ENCODE assay signal across 40 mouse cellular contexts in genomic region chr13:55102366-55102765, GRCm38 (mm10). TPM values are rescaled to one million over a fixed set of nuclear protein-coding genes. Genes with fewer than 3 reads are reported as not detected.
"Had no signal": no experiment of that assay in that cellular context is flagged by ENCODE, and none has a peak within 500 bp of the region (broad histone marks: within the 10 kb centered on the region; RNA-seq: fewer than 3 reads in every experiment).

No protein-coding gene starts in this region.

- H3K36me3 ChIP-seq: heart, embryonic 10.5 days; heart, embryonic 12.5 days; intestine, embryonic 15.5 days had no signal

- H3K4me3 ChIP-seq: gastrocnemius, adult 2 months; heart, adult 2 months; heart, embryonic 10.5 days; heart, embryonic 12.5 days; hindbrain, embryonic 10.5 days; hindbrain, embryonic 12.5 days; intestine, embryonic 15.5 days; kidney, embryonic 15.5 days; layer of hippocampus, adult 2 months; limb, embryonic 13.5 days; limb, embryonic 15.5 days; liver, embryonic 12.5 days had no signal

- H3K9ac ChIP-seq: heart, embryonic 12.5 days; hindbrain, embryonic 12.5 days; hindbrain, embryonic 14.5 days; intestine, embryonic 15.5 days; kidney, embryonic 15.5 days; limb, embryonic 13.5 days; limb, embryonic 15.5 days; liver, embryonic 12.5 days; liver, embryonic 14.5 days had no signal

- H3K27ac ChIP-seq: gastrocnemius, adult 2 months; heart, adult 2 months; heart, embryonic 10.5 days; hindbrain, embryonic 10.5 days; hindbrain, embryonic 12.5 days; hindbrain, embryonic 14.5 days; intestine, embryonic 15.5 days; kidney, embryonic 15.5 days; kidney, postnatal 0 days; layer of hippocampus, adult 2 months; limb, embryonic 13.5 days; limb, embryonic 15.5 days; liver, embryonic 12.5 days; liver, embryonic 14.5 days had no signal

- DNase-seq: gastrocnemius, adult 2 months; gastrocnemius, postnatal 10 days; gastrocnemius, postnatal 25 days; heart, postnatal 10 days; heart, postnatal 4 days; kidney, adult 2 months; kidney, adult 9 months; kidney, postnatal 14 days; kidney, postnatal 36 days; left cerebral cortex, postnatal 4 days had no signal

- H3K27me3 ChIP-seq: heart, embryonic 12.5 days; hindbrain, embryonic 12.5 days; intestine, embryonic 15.5 days; kidney, embryonic 15.5 days; limb, embryonic 13.5 days; limb, embryonic 15.5 days; liver, embryonic 12.5 days had no signal

- H3K9me3 ChIP-seq: heart, embryonic 10.5 days; heart, embryonic 12.5 days; hindbrain, embryonic 12.5 days; intestine, embryonic 15.5 days; kidney, embryonic 15.5 days; limb, embryonic 13.5 days; limb, embryonic 15.5 days had no signal

RNA-seq across cellular contexts. Expression of gene Gm17617, which starts 31.0 kb away (rescaled TPM):
- total RNA-seq: gastrocnemius, adult 2 months; gastrocnemius, postnatal 10 days; gastrocnemius, postnatal 25 days; gastrocnemius, postnatal 4 days; granulocyte monocyte progenitor cell, adult 5-6 weeks; heart, adult 2 months; heart, postnatal 10 days; heart, postnatal 25 days; heart, postnatal 4 days; layer of hippocampus, adult 2 months; layer of hippocampus, postnatal 10 days; layer of hippocampus, postnatal 25 days; left cerebral cortex, adult 8-10 months; left cerebral cortex, postnatal 10 days; left cerebral cortex, postnatal 25 days; left cerebral cortex, postnatal 4 days; liver, adult 2 months had no signal
- polyA plus RNA-seq: frontal cortex, adult 2 months; heart, adult 2 months; heart, embryonic 10.5 days; heart, embryonic 12.5 days; heart, embryonic 14.5 days; heart, embryonic 16.5 days; hindbrain, embryonic 10.5 days; hindbrain, embryonic 12.5 days; hindbrain, embryonic 14.5 days; hindbrain, embryonic 16.5 days; inflammation-experienced regulatory T-cells, adult 6 months; intestine, embryonic 15.5 days; intestine, postnatal 0 days; kidney, adult 2 months; kidney, embryonic 15.5 days; kidney, postnatal 0 days; limb, embryonic 13.5 days; limb, embryonic 15.5 days; liver, adult 2 months; liver, embryonic 12.5 days; liver, embryonic 14.5 days; liver, embryonic 16.5 days had no signal

RNA-seq across cellular contexts. Expression of gene Fgfr4, which starts 50.1 kb away (rescaled TPM):
- total RNA-seq: granulocyte monocyte progenitor cell, adult 5-6 weeks had no signal
- polyA plus RNA-seq: inflammation-experienced regulatory T-cells, adult 6 months had no signal
